Mouse (Mus musculus) urinary bladder, postnatal 25 days (tissue): ENCODE results near the gene Hist1h2ae.
A peak's percentile ranks its signal among the peaks of the same experiment; 100 is the strongest.

Experiments used
- DNase-seq: peaks from one replicate; pipeline ENCODE4 v3.0.0; 2022; ENCODE audit warnings: low spot score

Gene Hist1h2ae

GRCm38 (mm10) chr13:23538249-23538648 is 32.8 kb downstream of the Hist1h2ae start:
- no peak for DNase-seq

DNA sequence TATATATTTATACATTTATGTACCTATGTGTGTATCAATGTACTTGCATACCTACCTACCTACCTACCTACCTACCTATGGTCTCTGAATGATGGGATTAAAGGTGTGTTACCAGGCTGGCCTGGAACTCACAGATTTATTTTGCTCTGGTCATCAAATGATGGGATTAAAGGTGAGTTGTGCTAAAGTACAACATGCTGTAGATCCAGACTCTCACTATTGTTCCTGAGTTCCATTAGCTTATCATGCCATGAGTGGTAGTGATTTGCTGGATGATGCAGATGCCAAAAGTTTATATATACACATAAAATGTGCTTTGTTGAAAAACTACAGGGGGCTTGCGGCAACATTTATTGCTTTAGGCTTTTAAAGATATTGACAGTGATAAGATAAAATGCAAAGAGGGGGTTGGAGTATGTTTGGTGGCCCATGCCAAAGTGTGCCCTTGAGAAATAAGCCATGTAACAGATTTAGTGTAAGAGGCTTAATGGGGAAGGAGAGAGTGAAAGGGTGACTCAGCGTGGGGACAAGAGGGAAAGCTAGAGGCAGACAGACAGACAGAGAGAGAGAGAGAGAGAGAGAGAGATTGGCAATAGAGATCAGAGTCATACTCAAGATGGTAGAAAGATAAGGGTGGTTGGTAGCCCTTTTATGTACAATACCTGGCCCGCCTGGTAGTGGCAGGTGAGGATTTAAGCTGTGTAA is 33.9 kb downstream of the Hist1h2ae start:
- DNase-seq, result no peak

DNA sequence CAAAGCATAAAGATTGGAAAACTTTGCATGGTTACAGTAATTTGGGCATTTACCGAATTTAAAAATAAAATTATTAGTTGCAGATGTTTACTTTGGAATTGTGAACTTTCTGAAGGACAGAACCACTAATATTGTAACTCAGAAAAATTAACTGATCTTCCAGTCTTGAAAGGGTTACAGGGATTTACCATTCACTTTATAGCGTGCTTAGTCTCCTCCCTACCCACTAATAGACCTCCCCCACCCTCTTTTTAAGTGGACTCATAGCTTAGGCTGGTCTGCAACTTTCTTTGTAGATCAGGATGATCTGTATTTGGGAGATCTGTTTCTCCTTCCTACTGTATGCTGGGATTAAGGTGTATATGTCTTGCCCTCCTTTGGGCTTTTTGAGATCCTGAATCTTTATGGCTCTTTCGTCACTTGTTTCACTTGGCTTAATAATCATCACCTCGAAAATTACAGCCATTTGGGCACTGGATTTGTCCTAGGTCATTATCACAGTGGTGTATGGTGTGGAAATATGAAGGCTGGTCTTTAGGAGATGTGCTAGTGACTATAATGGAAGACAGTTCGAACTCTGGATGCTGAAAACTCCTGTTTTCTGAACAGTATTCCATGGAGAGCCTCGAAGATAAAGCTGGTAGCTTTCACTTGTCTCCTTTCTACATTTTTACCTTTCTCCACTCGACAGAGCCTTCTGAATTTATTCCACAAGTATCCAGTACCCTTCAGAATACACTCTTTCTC is 34.8 kb downstream of the Hist1h2ae start:
- DNase-seq, result no peak

- peak; percentile 61 for DNase-seq
Observed at GRCm38 (mm10) chr13:23535137-23536075, 35.6 kb downstream of the Hist1h2ae start, which contains the start of gene Hist1h3g. Gene Hist1h3g, plus strand, starts transcription at chr13:23535422.

GRCm38 (mm10) chr13:23534368-23535131 is 36.5 kb downstream of the Hist1h2ae start:
- no peak for DNase-seq

DNA sequence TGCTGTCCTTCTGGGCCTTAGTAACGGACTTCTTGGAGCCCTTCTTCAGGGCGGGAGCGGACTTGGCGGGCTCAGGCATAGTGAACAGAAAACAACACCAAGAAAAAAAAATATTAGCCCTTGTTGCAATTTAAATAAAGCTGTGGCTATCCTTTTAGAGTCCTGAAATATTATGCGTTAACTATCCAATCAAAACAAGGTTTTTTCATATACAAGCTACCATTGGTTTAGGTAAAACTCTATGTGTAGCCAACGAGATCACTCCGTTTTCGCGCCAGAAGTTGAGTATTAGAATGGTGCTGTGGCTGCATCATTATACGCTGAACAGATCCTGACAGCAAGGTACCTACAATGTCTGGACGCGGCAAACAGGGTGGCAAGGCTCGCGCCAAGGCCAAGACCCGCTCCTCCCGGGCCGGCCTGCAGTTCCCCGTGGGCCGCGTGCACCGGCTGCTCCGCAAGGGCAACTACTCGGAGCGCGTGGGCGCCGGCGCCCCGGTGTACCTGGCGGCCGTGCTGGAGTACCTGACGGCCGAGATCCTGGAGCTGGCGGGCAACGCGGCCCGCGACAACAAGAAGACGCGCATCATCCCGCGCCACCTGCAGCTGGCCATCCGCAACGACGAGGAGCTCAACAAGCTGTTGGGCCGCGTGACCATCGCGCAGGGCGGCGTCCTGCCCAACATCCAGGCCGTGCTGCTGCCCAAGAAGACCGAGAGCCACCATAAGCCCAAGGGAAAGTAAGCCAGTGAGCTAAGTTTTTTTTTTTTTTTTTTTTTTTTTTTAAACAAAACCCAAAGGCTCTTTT is 37.3 kb downstream of the Hist1h2ae start, which contains the start of gene Hist1h2af:
TSS of gene Hist1h2af (plus strand) at position 347 of the 808 bp plus-strand sequence.
- DNase-seq, result peak; percentile 40

- DNase-seq, result no peak
Observed at GRCm38 (mm10) chr13:23532262-23533075, 38.6 kb downstream of the Hist1h2ae start.

DNA sequence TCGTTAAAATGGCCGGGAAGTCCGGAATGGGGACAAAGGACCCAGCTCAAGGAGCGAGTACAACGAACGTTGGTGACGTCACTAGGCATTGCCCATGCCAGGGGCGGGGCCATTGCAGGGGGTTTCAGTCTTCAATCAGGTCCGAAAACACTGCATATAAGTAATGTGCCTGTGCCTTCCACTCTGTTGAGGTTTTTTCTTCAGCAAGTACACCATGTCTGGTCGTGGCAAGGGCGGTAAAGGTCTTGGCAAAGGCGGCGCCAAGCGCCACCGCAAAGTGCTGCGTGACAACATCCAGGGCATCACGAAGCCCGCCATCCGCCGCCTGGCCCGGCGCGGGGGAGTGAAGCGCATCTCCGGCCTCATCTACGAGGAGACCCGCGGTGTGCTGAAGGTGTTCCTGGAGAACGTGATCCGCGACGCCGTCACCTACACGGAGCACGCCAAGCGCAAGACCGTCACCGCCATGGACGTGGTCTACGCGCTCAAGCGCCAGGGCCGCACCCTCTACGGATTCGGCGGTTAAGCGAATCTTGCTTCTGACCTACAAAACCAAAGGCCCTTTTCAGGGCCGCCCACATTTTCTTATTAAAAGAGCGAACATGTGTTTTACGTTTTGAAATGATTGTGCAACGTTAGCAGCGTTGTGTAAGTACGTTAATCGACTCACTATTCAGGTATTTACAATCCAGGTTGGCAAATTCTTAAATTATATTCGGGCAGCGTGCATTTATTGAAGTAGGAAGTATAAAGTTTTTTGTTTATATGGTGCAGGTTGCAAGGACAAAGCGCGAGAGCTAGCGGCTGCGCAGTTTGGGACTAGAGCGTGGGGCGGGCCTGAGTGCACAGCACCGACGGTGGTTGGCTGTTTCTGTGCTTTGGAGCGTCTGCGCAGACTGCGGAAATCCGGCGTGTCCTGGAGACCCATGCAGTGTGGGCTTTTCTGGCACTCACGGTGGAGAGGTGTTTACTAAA is 39.8 kb downstream of the Hist1h2ae start, which contains the start of gene Hist1h4h:
TSS of gene Hist1h4h (plus strand) at position 150 of the 975 bp plus-strand sequence.
- peak; percentile 92 for DNase-seq

DNA sequence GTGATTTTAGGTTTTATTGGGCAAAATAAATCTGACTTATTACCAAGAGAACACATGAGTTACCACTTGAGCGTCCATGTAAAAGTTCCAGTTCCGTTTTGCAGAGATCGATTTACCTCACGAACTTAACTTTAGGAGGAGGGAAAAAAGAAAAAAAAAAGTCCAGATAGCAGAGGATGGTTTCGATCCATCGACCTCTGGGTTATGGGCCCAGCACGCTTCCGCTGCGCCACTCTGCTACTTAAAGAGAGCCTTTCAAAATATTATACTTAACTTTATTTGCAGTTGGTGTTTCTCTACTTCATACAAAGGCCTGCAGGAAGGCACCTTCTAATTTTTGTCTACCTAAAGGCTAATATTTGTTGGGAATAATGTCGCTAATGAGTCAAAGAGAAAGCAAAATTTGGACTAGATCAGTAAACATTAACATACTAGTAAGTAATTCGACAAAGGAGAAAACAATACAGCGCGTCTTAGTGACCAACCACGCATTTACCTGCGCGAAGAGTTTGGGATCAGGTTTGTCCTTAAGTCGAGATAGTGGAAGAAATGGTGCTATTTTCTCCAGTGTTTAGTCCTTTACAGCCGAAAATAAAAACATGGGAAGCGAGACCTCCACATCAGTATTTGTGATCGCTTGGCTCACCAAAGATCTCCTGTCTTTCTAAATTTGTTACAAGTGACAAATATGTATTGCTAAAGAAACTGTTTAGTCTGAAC is 40.7 kb downstream of the Hist1h2ae start:
- peak; percentile 52 for DNase-seq

- no peak for DNase-seq
Observed at GRCm38 (mm10) chr13:23529480-23530165, 41.4 kb downstream of the Hist1h2ae start.

- no peak for DNase-seq
Observed at GRCm38 (mm10) chr13:23529005-23529404, 42.0 kb downstream of the Hist1h2ae start.

GRCm38 (mm10) chr13:23526312-23526711 is 44.7 kb downstream of the Hist1h2ae start:
- peak; percentile 89 for DNase-seq

DNA sequence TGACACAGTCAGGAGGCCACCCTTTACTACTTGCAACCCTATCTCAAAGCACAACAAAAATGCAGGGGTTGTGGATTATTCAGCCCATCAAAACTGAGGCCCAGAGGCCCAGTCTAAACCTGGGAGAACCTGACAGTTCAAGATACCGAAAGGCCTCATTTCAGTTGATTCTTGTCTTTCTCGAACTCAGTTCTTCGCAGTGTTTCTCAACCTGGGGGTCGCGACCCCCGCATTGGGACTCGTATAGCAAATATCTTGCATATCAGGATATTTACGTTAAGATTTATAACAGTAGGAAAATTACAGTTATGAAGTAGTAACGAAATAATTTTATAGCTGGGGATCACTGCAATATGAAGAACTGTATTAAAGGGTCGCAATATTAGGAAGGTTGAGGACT is 45.1 kb downstream of the Hist1h2ae start:
- DNase-seq, result no peak

- peak; percentile 82 for DNase-seq
Observed at GRCm38 (mm10) chr13:23524654-23525053, 46.4 kb downstream of the Hist1h2ae start.

DNA sequence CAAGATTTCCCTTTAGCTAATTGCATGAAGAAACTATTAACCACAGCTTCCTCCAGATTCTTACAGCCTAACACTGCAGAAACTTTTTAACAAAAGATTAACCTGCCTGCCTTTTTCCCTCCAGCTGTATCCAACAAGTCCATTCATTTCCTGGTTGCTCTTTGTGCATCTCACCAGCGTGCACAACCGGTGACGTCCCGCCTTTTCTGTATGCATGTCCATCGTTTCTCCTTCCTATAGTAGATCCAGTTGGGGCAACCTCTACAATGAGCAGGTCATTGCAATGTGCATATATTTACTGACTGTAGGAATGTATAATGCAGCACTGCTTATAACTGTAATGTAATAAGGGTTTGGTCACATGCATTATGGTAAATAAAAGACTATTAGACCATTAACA is 47.0 kb downstream of the Hist1h2ae start:
- DNase-seq, result no peak

- peak; percentile 58 for DNase-seq
Observed at GRCm38 (mm10) chr13:23521703-23522102, 49.3 kb downstream of the Hist1h2ae start.
